Mouse (Mus musculus) T-cell, adult 2 months (primary cell): ENCODE data around the gene Apex2.
"Not testable (repeated sequence)": the region's sequence is repeated elsewhere in the genome, so short reads cannot be mapped to it uniquely, and the experiment has no call there.

Experiments
- DNase-seq: peaks from one replicate; pipeline ENCODE4 v3.0.0; 2022; ENCODE audit warnings: low spot score

The Apex2 gene

GRCm38 (mm10) chrX:150487811-150488210 lies 101.9 kb downstream of the Apex2 start:
- not testable (repeated sequence) for DNase-seq

- not testable (repeated sequence) for DNase-seq
These were observed 103.2 kb downstream of the Apex2 start for GRCm38 (mm10) chrX:150486314-150487030.

GRCm38 (mm10) chrX:150477854-150478780 lies 111.6 kb downstream of the Apex2 start:
- peak; percentile 84 for DNase-seq

- DNase-seq, result no peak
These were observed 118.3 kb downstream of the Apex2 start for GRCm38 (mm10) chrX:150471416-150471815.
